Mouse (Mus musculus) hindbrain, embryonic 14.5 days (tissue): ENCODE results near the gene Tmem151b. TPM values are rescaled to one million over a fixed set of nuclear protein-coding genes. Genes with fewer than 3 reads are reported as not detected.
A peak's percentile ranks its signal among the peaks of the same experiment; 100 is the strongest.

ENCODE experiments used
- ATAC-seq: fragments of 200-750 bp; cut with Nextera tagmentation; 2 replicates; pipeline ENCODE4 v1.8.0; 2017; ENCODE audit warnings: moderate number of reproducible peaks, mild to moderate bottlenecking, moderate TSS enrichment, moderate library complexity; ENCODE audit not compliant: low FRiP score
- DNase-seq: peaks from one replicate; pipeline ENCODE4 v3.0.0-alpha.2; 2015; ENCODE audit warnings: low spot score
- H3K27ac ChIP-seq: fragments of 300-500 bp; sonication (generic); 2 replicates; pipeline ENCODE4 v1.5.1; 2014; ENCODE audit warnings: mild to moderate bottlenecking, moderate library complexity
- H3K27me3 ChIP-seq: fragments of 300-500 bp; sonication (generic); 2 replicates; pipeline ENCODE4 v1.6.1; 2014; ENCODE audit warnings: mild to moderate bottlenecking, low read length, mixed read lengths; ENCODE audit not compliant: control insufficient read depth, insufficient read depth
- H3K36me3 ChIP-seq: fragments of 300-500 bp; sonication (generic); replicated peaks from 2 replicates; pipeline ENCODE4 v1.6.1; 2014; ENCODE audit not compliant: control insufficient read depth, insufficient read depth
- H3K4me1 ChIP-seq: fragments of 300-500 bp; sonication (generic); replicated peaks from 2 replicates; pipeline ENCODE4 v1.6.1; 2014; ENCODE audit warnings: antibody characterized with exemption, low read length, mixed read lengths; ENCODE audit not compliant: control insufficient read depth, insufficient read depth
- H3K4me2 ChIP-seq: fragments of 300-500 bp; sonication (generic); replicated peaks from 2 replicates; pipeline ENCODE4 v1.6.1; 2014; ENCODE audit warnings: mild to moderate bottlenecking, moderate library complexity
- H3K4me3 ChIP-seq: fragments of 300-500 bp; sonication (generic); replicated peaks from 2 replicates; pipeline ENCODE4 v1.5.1; 2014; ENCODE audit warnings: mild to moderate bottlenecking, low read length
- H3K9ac ChIP-seq: fragments of 300-500 bp; sonication (generic); 2 replicates; pipeline ENCODE4 v1.6.1; 2014
- H3K9me3 ChIP-seq: fragments of 300-500 bp; sonication (generic); 2 replicates; pipeline ENCODE4 v1.6.1; 2016; ENCODE audit warnings: low read length; ENCODE audit not compliant: control insufficient read depth
- WGBS: fragments of 180-500 bp; shearing (Covaris S2); extraction: QIAGEN DNeasy Blood & Tissue Kit; methylation state at CpG from one replicate; pipeline ENCODE4 v1.1.7; 2014; 5-methylcytosine and 5-hydroxymethylcytosine counted together
- polyA plus RNA-seq: library from polyadenylated mRNA; unstranded; fragments of >200 nt; fragmentation: Nextera tagmentation; extraction: Ambion mirVana; gene quantifications from 2 replicates; pipeline ENCODE4 v1.2.1, GENCODE M21; 2014

The Tmem151b gene
- polyA plus RNA-seq, 1 experiment from 2014 or later: 16.8 TPM

DNA sequence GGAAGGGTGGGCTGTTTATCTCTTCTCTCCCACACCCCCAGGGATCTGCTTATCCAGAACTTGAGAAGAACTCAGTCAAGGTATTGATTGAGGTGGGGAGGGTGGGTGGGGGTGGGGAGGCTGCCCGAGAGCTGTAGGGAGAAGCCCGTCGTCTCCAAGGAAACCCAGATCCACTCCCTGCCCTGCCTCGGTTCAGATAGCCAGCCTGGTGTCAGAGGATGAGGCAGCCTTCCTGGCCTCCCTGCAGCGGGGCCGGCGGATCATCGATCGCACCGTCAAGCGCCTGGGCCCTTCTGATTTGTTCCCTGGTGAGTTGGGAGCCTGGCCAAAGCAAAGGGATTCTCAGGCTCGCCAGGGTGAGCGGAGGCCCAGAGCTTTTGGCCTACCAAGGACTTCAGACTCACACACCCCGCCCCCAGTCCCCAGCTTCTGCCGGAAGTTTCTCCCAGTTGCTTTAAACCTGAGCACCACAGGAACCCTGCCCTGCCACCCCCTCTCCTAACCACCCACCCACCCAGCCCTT is 34.2 kb downstream of the Tmem151b start:
- peaks cover 11% of the 10 kb centered on the region for H3K36me3 ChIP-seq
- no peak for ATAC-seq
- no peak overlapping the region for H3K9ac ChIP-seq
- no peaks in the 10 kb centered on the region for H3K4me1 ChIP-seq
- H3K9me3 ChIP-seq: no peaks in the 10 kb centered on the region
- no peak overlapping the region for H3K4me2 ChIP-seq
- H3K27me3 ChIP-seq: no peaks in the 10 kb centered on the region
- WGBS: 59% methylated on average over 15 of the region's 15 CpGs
- H3K4me3 ChIP-seq: no peak overlapping the region
- no peak overlapping the region for H3K27ac ChIP-seq
- DNase-seq: no peak

DNA sequence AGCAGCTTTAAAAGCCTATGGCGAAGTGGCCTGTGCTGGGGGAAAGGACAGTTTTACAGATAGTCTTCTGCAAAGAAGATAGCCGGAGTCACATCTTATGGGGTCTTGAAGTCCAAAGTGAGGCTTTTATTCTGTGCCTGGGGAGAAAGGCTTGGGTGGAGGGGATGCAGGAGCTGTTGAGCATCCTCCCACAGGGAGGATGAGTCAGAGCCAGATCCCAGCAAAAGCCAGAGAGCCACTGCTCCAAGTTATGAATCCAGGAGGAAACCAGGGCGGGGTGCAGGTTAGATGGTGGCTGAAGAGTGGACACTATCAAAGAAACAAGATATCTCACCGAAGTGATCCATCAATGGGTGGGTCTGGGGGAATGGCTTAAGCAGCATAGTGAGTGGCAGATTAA is 37.7 kb downstream of the Tmem151b start:
- DNase-seq (no peak), ATAC-seq (no peak)
- H3K27me3 ChIP-seq: no peaks in the 10 kb centered on the region
- no peaks in the 10 kb centered on the region for H3K9me3 ChIP-seq
- H3K4me1 ChIP-seq: peaks cover 4% of the 10 kb centered on the region
- no peak overlapping the region for H3K4me3 ChIP-seq
- H3K9ac ChIP-seq: no peak overlapping the region
- no peak overlapping the region for H3K4me2 ChIP-seq
- H3K36me3 ChIP-seq: peaks cover 6% of the 10 kb centered on the region; the same call in 1 of the 2 replicates
- WGBS: 95% methylated on average over 4 of the region's 4 CpGs
- no peak overlapping the region for H3K27ac ChIP-seq

DNA sequence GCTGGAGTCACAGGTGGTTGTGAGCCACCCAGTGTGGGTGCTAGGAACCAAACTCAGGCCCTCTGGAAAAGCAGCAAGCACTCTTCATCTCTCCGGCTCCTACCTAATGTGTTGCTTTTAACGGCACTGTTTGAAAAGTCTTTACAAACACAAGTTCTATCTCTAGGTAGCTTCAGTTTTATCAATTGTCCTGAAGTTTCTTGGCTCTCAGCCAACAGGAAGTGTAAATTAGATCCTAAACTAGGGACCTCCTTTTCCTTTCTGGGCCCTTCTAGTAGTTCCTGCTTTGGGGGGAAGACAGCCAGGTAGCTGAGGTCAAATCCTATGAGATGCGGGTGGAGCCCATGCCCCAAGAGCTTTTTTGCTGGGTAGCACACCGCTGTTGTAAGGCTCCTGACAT is 38.6 kb downstream of the Tmem151b start:
- Histone ChIP-seq H3K9ac (no peak overlapping the region), H3K4me1 (peaks cover 4% of the 10 kb centered on the region), H3K4me3 (no peak overlapping the region), H3K9me3 (no peaks in the 10 kb centered on the region), H3K36me3 (peaks cover 6% of the 10 kb centered on the region; the same call in 1 of the 2 replicates), H3K4me2 (no peak overlapping the region), H3K27me3 (no peaks in the 10 kb centered on the region), H3K27ac (no peak overlapping the region)
- DNase-seq (no peak), ATAC-seq (no peak)
- 93% methylated on average over 4 of the region's 4 CpGs for WGBS

DNA sequence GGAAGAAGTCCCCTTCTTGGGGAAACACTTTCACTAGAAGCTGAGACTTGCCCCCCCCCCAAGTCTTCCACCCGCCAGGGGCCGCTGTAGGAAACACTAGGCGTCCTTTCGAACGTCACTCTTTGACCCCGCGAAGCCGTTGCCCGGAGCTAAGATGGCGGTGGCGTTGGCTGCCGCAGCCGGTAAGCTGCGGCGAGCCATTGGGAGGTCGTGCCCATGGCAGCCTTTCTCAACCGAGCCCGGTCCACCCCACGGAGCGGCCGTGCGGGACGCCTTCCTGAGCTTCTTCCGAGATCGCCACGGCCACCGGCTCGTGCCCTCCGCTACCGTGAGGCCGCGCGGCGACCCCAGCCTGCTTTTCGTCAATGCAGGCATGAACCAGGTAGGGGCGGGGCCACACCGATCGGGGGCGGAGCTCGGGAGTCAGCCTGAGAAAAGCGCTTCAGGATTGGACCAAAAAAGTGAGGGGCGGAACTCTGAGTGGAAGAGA is 42.7 kb downstream of the Tmem151b start, which contains the start of gene Aars2:
TSS of gene Aars2 (plus strand) at position 142 of the 490 bp plus-strand sequence.
- under 1% methylated on average over 42 of the region's 42 CpGs for WGBS
- no peaks in the 10 kb centered on the region for H3K9me3 ChIP-seq
- peak; percentile 94 for ATAC-seq

DNA sequence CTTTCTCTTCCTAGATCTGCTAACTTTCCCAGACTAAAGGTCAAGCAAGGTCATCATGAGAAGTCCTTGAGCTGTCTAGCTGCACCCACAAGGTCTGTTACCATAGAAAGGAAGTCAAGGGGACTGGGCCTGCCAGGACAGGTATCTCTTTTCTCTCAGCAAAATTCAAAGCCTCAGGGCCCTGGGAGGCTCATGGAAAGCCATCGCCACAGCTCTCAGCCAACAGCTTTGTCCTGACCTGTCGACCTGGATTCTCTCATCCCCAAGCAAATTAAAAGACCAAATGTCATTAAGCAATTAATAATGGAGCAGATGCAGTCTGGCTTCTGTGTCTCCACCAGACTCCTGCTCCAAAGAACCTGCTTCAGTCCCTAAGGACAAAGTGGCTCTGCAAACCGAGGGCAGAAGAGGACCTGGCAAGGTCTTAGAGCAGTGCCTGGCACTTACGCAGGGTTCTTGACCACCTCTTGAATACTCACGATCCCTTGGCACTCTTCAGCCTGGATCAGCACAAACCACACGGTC is 43.5 kb downstream of the Tmem151b start:
- DNase-seq: no peak
- peak; percentile 22; the same call in 1 of the 2 replicates for ATAC-seq
- 67% methylated on average over 6 of the region's 6 CpGs for WGBS
- Histone ChIP-seq H3K9ac (0 out of 2 replicates have a peak overlapping the region, but pooled peaks have one; percentile 20), H3K27me3 (no peaks in the 10 kb centered on the region), H3K4me3 (no peak overlapping the region), H3K4me1 (peaks cover 4% of the 10 kb centered on the region), H3K4me2 (no peak overlapping the region), H3K27ac (no peak overlapping the region), H3K36me3 (peaks cover 6% of the 10 kb centered on the region; the same call in 1 of the 2 replicates), H3K9me3 (no peaks in the 10 kb centered on the region)

More for the DNA sequence above, 42.7 kb downstream of the Tmem151b start, which contains the start of gene Aars2:
- Histone ChIP-seq H3K27ac (peak within 1 kb of the TSS; percentile 92), H3K4me3 (peak within 1 kb of the TSS; percentile 75), H3K27me3 (no peaks in the 10 kb centered on the region), H3K9ac (peak within 1 kb of the TSS; percentile 75), H3K36me3 (peaks cover 6% of the 10 kb centered on the region; the same call in 1 of the 2 replicates), H3K4me1 (peaks cover 4% of the 10 kb centered on the region), H3K4me2 (peak within 1 kb of the TSS; percentile 43)
- DNase-seq: peak; percentile 97

DNA sequence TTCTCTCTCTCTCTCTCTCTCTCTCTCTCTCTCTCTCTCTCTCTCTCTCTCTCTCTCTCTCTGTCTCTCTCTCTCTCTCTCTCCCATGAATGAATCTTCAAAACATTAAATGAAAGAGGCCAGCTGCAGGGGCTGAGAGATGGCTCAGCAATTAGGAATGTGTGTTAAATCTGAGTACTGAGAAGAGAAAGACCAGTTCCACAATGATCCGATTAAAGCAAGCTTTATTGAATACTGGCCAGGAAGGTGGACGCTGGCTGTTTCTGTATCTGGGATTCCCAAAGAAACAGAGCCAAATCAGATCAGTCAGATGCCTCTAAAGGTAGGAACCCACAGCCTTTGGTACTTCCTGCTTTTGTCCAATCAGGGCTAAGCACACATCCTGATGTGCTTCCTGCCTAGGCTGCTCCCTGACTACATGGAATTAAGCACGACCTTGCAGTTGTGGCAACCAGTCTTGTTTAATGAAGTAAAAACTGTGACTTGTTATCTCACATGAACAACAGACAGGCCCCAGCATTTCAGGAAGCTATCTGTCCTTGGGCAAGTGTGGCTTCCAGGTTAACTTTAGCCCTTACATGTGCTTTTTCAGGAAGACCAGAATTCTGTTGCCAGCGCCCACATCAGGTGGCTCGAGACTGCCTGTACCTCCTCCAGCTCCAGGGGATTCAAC is 46.0 kb downstream of the Tmem151b start:
- no peak overlapping the region for H3K9ac ChIP-seq
- no peak for DNase-seq
- no peaks in the 10 kb centered on the region for H3K9me3 ChIP-seq
- H3K36me3 ChIP-seq: peaks cover 2% of the 10 kb centered on the region; the same call in 1 of the 2 replicates
- no peak overlapping the region for H3K4me3 ChIP-seq
- peaks cover 4% of the 10 kb centered on the region for H3K4me1 ChIP-seq
- no peak overlapping the region for H3K4me2 ChIP-seq
- no peak for ATAC-seq
- H3K27ac ChIP-seq: no peak overlapping the region
- no peaks in the 10 kb centered on the region for H3K27me3 ChIP-seq
- WGBS: 71% methylated on average over 5 of the region's 5 CpGs

DNA sequence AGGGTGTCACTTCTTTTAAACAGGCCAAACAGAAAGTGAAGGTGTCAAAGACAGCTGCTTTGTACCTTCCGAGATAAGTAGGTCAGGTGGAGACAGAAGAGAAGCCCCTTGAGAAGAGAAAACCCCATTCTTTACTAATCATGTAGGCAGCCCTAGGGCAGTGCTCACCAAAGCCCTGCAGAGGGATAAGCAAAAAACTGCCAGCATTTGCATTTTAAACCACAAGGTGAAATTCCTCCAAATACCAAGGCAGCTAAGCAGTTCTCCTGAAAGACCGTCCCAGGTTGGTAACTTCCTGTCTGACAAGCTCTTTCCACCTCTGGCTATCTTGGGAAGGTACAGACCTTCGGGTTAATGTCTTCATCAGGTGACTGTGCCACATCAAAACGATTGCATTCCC is 47.2 kb downstream of the Tmem151b start:
- H3K27me3 ChIP-seq: no peaks in the 10 kb centered on the region
- peaks cover 3% of the 10 kb centered on the region for H3K4me1 ChIP-seq
- H3K9ac ChIP-seq: no peak overlapping the region
- WGBS: 64% methylated on average over 4 of the region's 4 CpGs
- ATAC-seq: no peak
- no peak overlapping the region for H3K4me3 ChIP-seq
- DNase-seq: no peak
- no peak overlapping the region for H3K4me2 ChIP-seq
- no peaks in the 10 kb centered on the region for H3K36me3 ChIP-seq
- H3K27ac ChIP-seq: no peak overlapping the region
- H3K9me3 ChIP-seq: no peaks in the 10 kb centered on the region

DNA sequence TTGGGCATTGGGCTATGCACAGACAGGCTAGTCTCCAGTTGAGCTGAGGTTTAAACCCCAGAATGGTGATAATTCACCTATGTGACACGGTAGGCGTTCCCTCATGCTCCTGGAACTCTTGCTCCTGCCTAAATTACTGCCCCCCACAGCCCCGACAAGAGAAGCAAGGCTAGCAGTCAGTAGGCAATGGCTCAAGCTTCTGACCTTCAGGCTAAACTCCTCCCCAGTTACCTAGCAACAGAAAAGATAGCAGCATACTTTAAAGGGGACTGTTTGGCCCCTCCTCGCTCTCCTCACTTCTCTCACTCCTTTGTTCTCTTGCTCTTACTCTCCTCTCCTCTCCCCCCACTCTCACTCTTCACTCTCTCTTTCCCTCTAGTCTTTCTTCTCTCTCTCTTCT is 48.5 kb downstream of the Tmem151b start:
- no peaks in the 10 kb centered on the region for H3K9me3 ChIP-seq
- no peak for ATAC-seq
- no peaks in the 10 kb centered on the region for H3K36me3 ChIP-seq
- H3K4me3 ChIP-seq: no peak overlapping the region
- H3K27ac ChIP-seq: no peak overlapping the region
- no peak overlapping the region for H3K9ac ChIP-seq
- no peaks in the 10 kb centered on the region for H3K27me3 ChIP-seq
- no peak for DNase-seq
- no peaks in the 10 kb centered on the region for H3K4me1 ChIP-seq
- no peak overlapping the region for H3K4me2 ChIP-seq
- WGBS: 14% methylated on average over 4 of the region's 4 CpGs

DNA sequence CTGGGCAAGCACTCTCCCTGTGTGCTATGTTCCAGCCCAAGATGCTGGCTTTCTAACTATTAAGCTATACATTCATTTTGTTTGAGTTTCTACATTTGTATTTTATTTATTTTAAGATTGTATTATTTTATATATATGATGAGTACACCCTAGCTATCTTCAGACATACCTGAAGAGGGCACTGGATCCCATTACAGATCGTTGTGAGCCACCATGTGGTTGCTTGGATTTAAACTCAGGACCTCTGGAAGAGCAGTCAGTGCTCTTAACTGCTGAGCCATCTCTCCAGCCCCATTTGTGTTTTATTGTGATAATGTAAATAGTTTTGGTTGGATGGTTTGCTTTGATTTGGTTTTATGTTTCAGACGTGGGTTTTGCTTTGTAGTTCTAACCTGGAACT is 50.0 kb downstream of the Tmem151b start:
- Histone ChIP-seq H3K27ac (no peak overlapping the region), H3K9me3 (no peaks in the 10 kb centered on the region), H3K4me3 (no peak overlapping the region), H3K4me1 (no peaks in the 10 kb centered on the region), H3K27me3 (no peaks in the 10 kb centered on the region), H3K4me2 (no peak overlapping the region), H3K9ac (no peak overlapping the region), H3K36me3 (no peaks in the 10 kb centered on the region)
- 56% methylated on average over 2 of the region's 2 CpGs for WGBS
- no peak for DNase-seq
- ATAC-seq: no peak
